Mouse (Mus musculus): Measurements from ENCODE around the gene Tut4.

Gene Tut4

GRCm38 (mm10) chr4:108503023-108503422, 43.8 kb downstream of the Tut4 start:
- ATAC-seq (ENCODE audit: low TSS enrichment): no peak

GRCm38 (mm10) chr4:108539701-108540100, 80.5 kb downstream of the Tut4 start:
- no peak for ATAC-seq (ENCODE audit: low TSS enrichment)

GRCm38 (mm10) chr4:108565026-108565425, 105.8 kb downstream of the Tut4 start:
- ATAC-seq (ENCODE audit: low TSS enrichment): no peak

GRCm38 (mm10) chr4:108572644-108573043, 113.4 kb downstream of the Tut4 start:
- no peak for ATAC-seq (ENCODE audit: low TSS enrichment)

GRCm38 (mm10) chr4:108578840-108579742, 119.9 kb downstream of the Tut4 start, which contains the start of the genes Prpf38a and Orc1:
TSS of gene Prpf38a (minus strand) at chr4:108579336.
TSS of gene Orc1 (plus strand) at chr4:108579423.
- ATAC-seq (ENCODE audit: low TSS enrichment): peak; percentile 100

GRCm38 (mm10) chr4:108579743-108580411, 120.7 kb downstream of the Tut4 start:
- ATAC-seq (ENCODE audit: low TSS enrichment): no peak

GRCm38 (mm10) chr4:108593376-108593775, 134.2 kb downstream of the Tut4 start:
- ATAC-seq (ENCODE audit: low TSS enrichment): no peak

GRCm38 (mm10) chr4:108595785-108596184, 136.6 kb downstream of the Tut4 start:
- no peak for ATAC-seq (ENCODE audit: low TSS enrichment)

- ATAC-seq (ENCODE audit: low TSS enrichment): no peak
These were observed 139.1 kb downstream of the Tut4 start for GRCm38 (mm10) chr4:108598306-108598705.

- no peak for ATAC-seq (ENCODE audit: low TSS enrichment)
These were observed 142.6 kb downstream of the Tut4 start for GRCm38 (mm10) chr4:108601870-108602269.

- ATAC-seq (ENCODE audit: low TSS enrichment): no peak
These were observed 149.4 kb downstream of the Tut4 start for GRCm38 (mm10) chr4:108608651-108609050.
